Mouse (Mus musculus) limb, embryonic 15.5 days (tissue): Measurements from ENCODE around the gene Entpd7. TPM values are rescaled to one million over a fixed set of nuclear protein-coding genes. Genes with fewer than 3 reads are reported as not detected.

ENCODE experiments used
- ATAC-seq: fragments of 200-750 bp; cut with Nextera tagmentation; 2 replicates; pipeline ENCODE4 v1.8.0; 2017; ENCODE audit warnings: low read depth, moderate TSS enrichment; ENCODE audit not compliant: insufficient number of reproducible peaks, low FRiP score, low TSS enrichment
- H3K27ac ChIP-seq: fragments of 300-500 bp; sonication (generic); 2 replicates; pipeline ENCODE4 v1.5.1; 2015; ENCODE audit warnings: moderate library complexity, mild to moderate bottlenecking, inconsistent platforms
- H3K27me3 ChIP-seq: fragments of 300-500 bp; sonication (generic); 2 replicates; pipeline ENCODE4 v1.6.1; 2015; ENCODE audit warnings: inconsistent platforms
- H3K36me3 ChIP-seq: fragments of 300-500 bp; sonication (generic); 2 replicates; pipeline ENCODE4 v1.6.1; 2015; ENCODE audit warnings: inconsistent platforms
- H3K4me1 ChIP-seq: fragments of 300-500 bp; sonication (generic); 2 replicates; pipeline ENCODE4 v1.6.1; 2015; ENCODE audit warnings: inconsistent platforms
- H3K4me2 ChIP-seq: fragments of 300-500 bp; sonication (generic); 2 replicates; pipeline ENCODE4 v1.6.1; 2015; ENCODE audit warnings: mild to moderate bottlenecking, inconsistent platforms
- H3K4me3 ChIP-seq: fragments of 300-500 bp; sonication (generic); 2 replicates; pipeline ENCODE4 v1.5.1; 2015; ENCODE audit warnings: mild to moderate bottlenecking, inconsistent platforms
- H3K9ac ChIP-seq: fragments of 300-500 bp; sonication (generic); 2 replicates; pipeline ENCODE4 v1.6.1; 2015; ENCODE audit warnings: inconsistent platforms
- H3K9me3 ChIP-seq: fragments of 300-500 bp; sonication (generic); 2 replicates; pipeline ENCODE4 v1.6.1; 2016; ENCODE audit warnings: inconsistent platforms
- WGBS: fragments of 180-500 bp; shearing (Covaris S2); methylation state at CpG from one replicate; pipeline ENCODE4 v1.1.7; 2015; 5-methylcytosine and 5-hydroxymethylcytosine counted together
- polyA plus RNA-seq: library from polyadenylated mRNA; unstranded; fragments of >200 nt; fragmentation: Nextera tagmentation; extraction: Ambion mirVana; gene quantifications from 2 replicates; pipeline ENCODE4 v1.2.1, GENCODE M21; 2015

Entpd7 gene
- polyA plus RNA-seq, result 9.9 and 11.5 TPM in 2 replicates

DNA sequence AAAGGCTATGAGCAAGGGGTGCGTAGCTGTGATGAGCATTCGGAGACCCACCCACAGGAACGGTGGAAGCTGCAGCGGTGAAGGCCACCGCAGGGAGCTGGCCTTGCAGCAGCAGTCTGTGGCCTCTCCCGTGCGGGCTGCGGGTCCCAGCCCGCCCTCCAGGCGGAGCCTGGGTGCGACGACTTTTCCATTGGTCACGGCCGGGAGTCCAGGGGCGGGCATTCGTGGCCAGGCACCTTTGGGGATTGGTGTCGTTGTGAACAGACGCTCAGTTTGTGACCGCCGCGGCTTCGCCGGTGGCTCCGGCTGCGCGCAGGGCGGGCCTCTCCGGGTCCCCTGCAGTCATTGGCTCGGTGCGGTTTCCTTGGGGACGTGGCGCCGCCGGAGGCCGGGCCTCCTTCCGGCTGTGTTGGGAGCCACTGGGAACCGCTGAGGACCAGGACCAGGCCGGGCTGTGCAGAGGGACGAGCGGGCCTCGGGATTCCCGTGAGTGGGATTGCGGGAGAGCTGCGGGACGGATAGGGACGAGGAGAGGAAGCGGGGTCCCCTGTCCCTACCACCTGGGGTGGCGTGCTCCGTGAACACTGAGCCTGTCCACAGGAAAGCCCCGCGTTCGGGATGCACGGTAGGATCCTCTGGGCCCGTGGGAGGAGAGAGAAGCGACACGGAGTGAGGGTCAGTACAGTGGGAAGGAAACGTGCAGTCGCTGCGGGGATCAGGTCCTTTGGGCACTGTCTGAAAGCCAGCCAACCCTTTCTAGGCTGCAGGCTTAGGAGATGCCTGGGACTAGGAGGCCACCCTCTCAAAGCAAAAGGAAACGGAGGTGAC lies at the start of gene Entpd7:
TSS of gene Entpd7 (plus strand) at position 254 of the 828 bp plus-strand sequence.
- peak; percentile 95 for ATAC-seq
- H3K27ac ChIP-seq, result peak within 1 kb of the TSS; percentile 68; the same call in 1 of the 2 replicates
- H3K36me3 ChIP-seq, result no peaks in the 10 kb centered on the region
- H3K4me3 ChIP-seq, result peak within 1 kb of the TSS; percentile 85
- H3K9me3 ChIP-seq, result no peaks in the 10 kb centered on the region
- WGBS, result under 1% methylated on average over 60 of the region's 60 CpGs
- H3K9ac ChIP-seq, result peak within 1 kb of the TSS; percentile 74
- peak within 1 kb of the TSS; percentile 81 for H3K4me2 ChIP-seq
- H3K4me1 ChIP-seq, result peaks cover 11% of the 10 kb centered on the region
- H3K27me3 ChIP-seq, result no peaks in the 10 kb centered on the region

DNA sequence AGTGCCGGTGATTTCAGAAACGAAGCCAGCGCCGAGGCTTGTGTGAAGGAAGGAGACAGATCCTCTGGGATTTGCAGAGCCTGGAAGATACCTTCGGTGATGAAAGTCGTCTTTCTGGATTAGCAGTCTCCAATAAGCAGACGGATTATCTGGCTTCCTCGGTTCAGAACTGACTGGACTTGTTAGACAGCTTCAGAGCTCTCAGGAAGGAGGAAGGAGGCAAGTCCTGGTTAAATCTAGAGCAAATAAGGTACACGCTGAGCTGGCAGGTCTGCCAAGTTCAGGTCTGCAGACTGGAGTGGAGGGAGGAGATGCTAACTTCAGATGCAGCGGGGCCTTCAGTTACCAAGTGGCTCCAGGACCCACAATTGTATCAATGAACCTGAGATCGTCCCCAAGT lies 47.6 kb upstream of the Entpd7 start:
- 61% methylated on average over 11 of the region's 11 CpGs for WGBS
- no peak for ATAC-seq

DNA sequence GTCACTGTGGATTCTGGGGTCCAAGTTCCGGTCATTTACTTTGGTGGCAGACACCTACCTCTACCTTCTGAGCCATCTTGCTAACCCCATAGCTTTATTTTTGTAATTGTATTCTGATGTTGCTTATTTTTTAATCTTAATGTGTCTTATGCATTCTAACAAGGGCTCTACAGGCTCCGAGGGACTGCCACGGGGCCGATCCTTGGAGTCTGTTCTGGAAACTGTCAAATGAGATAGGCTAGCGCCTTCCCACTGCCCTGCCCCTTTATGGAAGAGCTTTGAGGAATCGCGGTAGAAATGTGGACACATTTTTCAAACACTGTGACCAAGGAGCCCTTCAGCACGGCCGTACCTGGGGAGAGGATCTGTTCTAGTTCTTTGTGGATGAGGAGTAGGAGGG lies 46.6 kb upstream of the Entpd7 start:
- no peaks in the 10 kb centered on the region for H3K36me3 ChIP-seq
- H3K9ac ChIP-seq, result no peak overlapping the region
- no peaks in the 10 kb centered on the region for H3K9me3 ChIP-seq
- no peak overlapping the region for H3K4me2 ChIP-seq
- no peak overlapping the region for H3K27ac ChIP-seq
- no peak for ATAC-seq
- H3K27me3 ChIP-seq, result peaks cover 7% of the 10 kb centered on the region; the same call in 1 of the 2 replicates
- no peak overlapping the region for H3K4me3 ChIP-seq
- 84% methylated on average over 9 of the region's 9 CpGs for WGBS
- H3K4me1 ChIP-seq, result no peaks in the 10 kb centered on the region

More for the DNA sequence above, 47.6 kb upstream of the Entpd7 start:
- Histone ChIP-seq H3K27me3 (peaks cover 7% of the 10 kb centered on the region; the same call in 1 of the 2 replicates), H3K36me3 (no peaks in the 10 kb centered on the region), H3K9me3 (no peaks in the 10 kb centered on the region), H3K4me2 (no peak overlapping the region), H3K27ac (no peak overlapping the region), H3K4me1 (no peaks in the 10 kb centered on the region), H3K9ac (no peak overlapping the region), H3K4me3 (no peak overlapping the region)

DNA sequence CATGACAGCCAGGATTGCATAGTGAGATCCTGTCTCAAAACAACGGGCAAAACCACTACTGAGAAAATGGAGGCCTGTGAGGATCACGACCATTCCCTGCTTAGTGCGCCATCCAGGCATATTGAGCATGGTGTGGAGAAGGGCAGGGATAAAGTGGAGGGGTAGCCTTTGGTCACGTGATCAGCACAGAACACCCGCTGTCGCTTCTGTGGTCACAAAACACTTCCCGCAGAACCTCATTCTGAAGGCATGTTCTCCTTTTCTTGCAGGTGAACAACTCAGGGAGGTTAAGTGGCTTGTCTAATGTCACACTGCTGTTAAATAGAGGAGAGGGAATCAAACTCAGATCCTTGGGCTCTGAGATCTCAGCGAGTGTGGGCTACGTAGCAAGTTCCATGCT lies 44.0 kb upstream of the Entpd7 start:
- Histone ChIP-seq H3K9ac (no peak overlapping the region), H3K4me2 (no peak overlapping the region), H3K9me3 (no peaks in the 10 kb centered on the region), H3K4me3 (no peak overlapping the region), H3K27ac (no peak overlapping the region), H3K27me3 (peaks cover 10% of the 10 kb centered on the region; the same call in 1 of the 2 replicates), H3K4me1 (no peaks in the 10 kb centered on the region), H3K36me3 (no peaks in the 10 kb centered on the region)
- ATAC-seq, result no peak
- 88% methylated on average over 9 of the region's 9 CpGs for WGBS

DNA sequence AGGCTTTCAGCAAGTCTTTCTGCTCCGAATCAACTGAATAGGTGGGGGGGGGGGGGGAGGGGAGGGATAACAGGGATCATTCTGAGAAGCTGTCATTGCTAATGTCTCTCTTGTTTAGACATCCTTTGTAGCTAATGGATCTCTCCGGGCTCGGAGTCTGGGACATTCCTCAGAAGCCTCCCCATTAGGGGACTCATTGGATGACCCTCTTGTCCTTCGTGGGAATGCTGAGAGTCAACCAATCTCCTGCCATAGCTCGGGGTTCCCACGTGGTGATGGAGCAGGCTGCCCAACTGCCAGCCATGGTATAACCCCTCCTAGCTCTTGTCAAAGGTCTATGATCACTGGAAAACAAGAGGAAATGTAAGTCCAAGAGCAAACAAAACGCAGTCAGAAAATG lies 42.6 kb upstream of the Entpd7 start:
- H3K4me3 ChIP-seq, result no peak overlapping the region
- H3K9ac ChIP-seq, result no peak overlapping the region
- no peaks in the 10 kb centered on the region for H3K9me3 ChIP-seq
- H3K27ac ChIP-seq, result no peak overlapping the region
- no peaks in the 10 kb centered on the region for H3K4me1 ChIP-seq
- H3K36me3 ChIP-seq, result no peaks in the 10 kb centered on the region
- WGBS, result 56% methylated on average over 7 of the region's 7 CpGs
- peaks cover 15% of the 10 kb centered on the region; the same call in 1 of the 2 replicates for H3K27me3 ChIP-seq
- ATAC-seq, result no peak
- H3K4me2 ChIP-seq, result no peak overlapping the region

DNA sequence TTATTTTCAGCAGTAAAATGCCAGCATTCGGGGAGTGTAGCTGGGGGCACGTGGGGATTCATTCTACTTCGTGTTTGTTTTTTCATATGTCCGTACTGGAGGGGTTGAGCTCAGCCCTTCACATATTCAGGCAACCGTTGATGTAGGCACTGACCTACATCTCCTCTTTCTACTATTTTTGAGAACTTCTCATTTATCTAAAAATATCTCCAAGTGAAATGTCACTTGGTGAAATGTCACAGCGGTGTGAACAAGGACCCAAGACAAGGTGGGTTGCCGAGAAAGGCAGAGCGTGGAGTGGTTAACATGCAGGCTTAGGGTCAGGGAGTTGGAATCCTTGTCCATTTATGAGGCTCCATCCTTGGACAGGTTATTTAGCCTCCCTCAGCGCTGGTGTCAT lies 42.2 kb upstream of the Entpd7 start:
- no peaks in the 10 kb centered on the region for H3K4me1 ChIP-seq
- no peak overlapping the region for H3K9ac ChIP-seq
- H3K9me3 ChIP-seq, result no peaks in the 10 kb centered on the region
- H3K4me2 ChIP-seq, result no peak overlapping the region
- 86% methylated on average over 9 of the region's 9 CpGs for WGBS
- no peaks in the 10 kb centered on the region for H3K36me3 ChIP-seq
- H3K27ac ChIP-seq, result no peak overlapping the region
- no peak for ATAC-seq
- 0 out of 2 replicates have a peak, but pooled peaks cover 19% of the 10 kb centered on the region for H3K27me3 ChIP-seq
- H3K4me3 ChIP-seq, result no peak overlapping the region

DNA sequence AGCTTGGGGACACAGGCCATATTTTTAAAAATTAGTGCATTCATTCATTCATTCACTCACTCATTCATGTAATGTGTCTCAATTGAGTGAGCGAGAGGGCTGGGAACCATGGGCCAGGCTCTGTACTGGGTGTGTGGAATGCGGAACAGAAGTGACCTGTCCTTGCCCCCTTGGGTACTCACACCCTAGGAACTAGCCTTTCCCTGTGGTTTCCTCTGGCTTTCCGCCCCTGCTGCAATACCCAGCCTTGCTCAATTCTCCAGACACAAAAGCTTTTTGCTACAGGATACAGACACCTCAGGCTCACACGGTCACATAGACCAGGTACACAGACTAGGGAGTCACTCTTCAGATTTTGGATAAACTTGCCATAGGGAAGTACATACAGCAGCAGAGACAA lies 41.1 kb upstream of the Entpd7 start:
- 0 out of 2 replicates have a peak, but pooled peaks cover 17% of the 10 kb centered on the region for H3K27me3 ChIP-seq
- no peak overlapping the region for H3K9ac ChIP-seq
- no peak for ATAC-seq
- H3K4me1 ChIP-seq, result no peaks in the 10 kb centered on the region
- H3K9me3 ChIP-seq, result no peaks in the 10 kb centered on the region
- no peak overlapping the region for H3K4me2 ChIP-seq
- no peak overlapping the region for H3K4me3 ChIP-seq
- no peak overlapping the region for H3K27ac ChIP-seq
- WGBS, result 86% methylated on average over 4 of the region's 4 CpGs
- H3K36me3 ChIP-seq, result no peaks in the 10 kb centered on the region

DNA sequence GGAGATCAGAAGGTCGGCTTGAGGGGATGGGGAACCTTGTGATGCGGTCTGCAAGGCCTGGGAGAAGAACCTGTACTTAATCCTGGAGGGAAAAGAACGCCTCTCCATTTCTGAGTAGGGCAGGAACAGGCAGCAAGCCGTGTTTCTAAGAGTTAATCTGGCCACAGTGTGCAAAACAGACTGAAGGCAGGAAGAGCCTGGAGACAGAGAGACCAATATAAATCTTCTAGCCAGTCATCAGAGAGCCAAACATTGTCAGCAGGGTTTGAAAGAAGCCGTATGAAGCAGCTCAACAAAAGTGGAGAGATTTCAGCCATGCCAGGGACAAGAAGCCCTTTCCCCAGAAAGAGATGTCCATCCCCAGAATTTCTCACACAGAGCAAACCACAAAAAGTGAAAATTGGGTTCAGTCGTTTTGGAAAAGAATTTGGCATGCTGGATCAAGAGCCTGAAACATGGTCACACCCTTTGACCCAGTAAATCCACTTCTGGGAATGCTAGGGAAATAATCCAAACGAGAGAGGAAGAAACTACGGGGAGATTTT lies 38.2 kb upstream of the Entpd7 start:
- H3K9ac ChIP-seq, result no peak overlapping the region
- 42% methylated on average over 8 of the region's 8 CpGs for WGBS
- H3K9me3 ChIP-seq, result no peaks in the 10 kb centered on the region

DNA sequence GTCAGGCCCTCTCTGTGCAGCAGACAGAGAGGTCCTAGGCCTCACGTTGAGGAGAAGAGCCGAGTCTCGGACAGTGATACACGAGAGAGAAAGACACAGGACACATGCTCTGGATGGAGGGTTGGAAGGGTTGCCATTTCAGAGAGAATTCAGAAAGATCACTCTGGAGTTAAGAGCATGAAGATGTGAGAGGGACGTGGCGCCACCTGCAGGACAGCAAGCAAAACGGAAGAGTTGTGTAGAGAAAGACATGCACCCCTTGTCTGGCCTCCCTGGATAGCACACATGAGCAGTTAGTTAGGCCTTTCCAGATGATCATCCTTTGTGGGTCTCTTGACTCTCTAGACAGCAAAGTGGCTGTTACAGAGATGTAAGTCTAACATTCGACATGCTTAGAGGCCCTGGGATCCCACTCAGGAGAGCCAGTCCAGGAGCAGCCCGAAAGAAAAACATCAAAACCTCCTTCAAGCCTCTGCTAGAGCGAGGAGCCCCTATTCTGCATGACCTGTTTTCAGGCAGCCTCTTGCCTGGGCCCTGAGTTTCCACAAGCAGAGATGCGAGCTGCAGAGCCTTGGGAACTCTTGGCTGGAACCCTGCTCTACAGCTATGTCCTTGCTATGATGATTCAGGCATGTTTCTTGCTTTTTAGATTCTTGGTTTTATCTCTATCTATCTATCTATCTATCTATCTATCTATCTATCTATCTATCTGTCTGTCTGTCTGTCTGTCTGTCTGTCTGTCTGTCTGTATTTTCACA lies 33.6 kb upstream of the Entpd7 start:
- Histone ChIP-seq H3K4me3 (no peak overlapping the region), H3K36me3 (no peaks in the 10 kb centered on the region), H3K9me3 (no peaks in the 10 kb centered on the region), H3K27me3 (peaks cover 25% of the 10 kb centered on the region), H3K4me2 (no peak overlapping the region), H3K27ac (no peak overlapping the region), H3K4me1 (0 out of 2 replicates have a peak, but pooled peaks cover 4% of the 10 kb centered on the region), H3K9ac (no peak overlapping the region)
- WGBS, result 43% methylated on average over 11 of the region's 11 CpGs
- ATAC-seq, result no peak

More for the DNA sequence above, 38.2 kb upstream of the Entpd7 start:
- H3K4me2 ChIP-seq, result no peak overlapping the region
- no peak for ATAC-seq
- H3K27ac ChIP-seq, result no peak overlapping the region
- no peak overlapping the region for H3K4me3 ChIP-seq
- peaks cover 26% of the 10 kb centered on the region for H3K27me3 ChIP-seq
- H3K36me3 ChIP-seq, result no peaks in the 10 kb centered on the region
- 0 out of 2 replicates have a peak, but pooled peaks cover 4% of the 10 kb centered on the region for H3K4me1 ChIP-seq

DNA sequence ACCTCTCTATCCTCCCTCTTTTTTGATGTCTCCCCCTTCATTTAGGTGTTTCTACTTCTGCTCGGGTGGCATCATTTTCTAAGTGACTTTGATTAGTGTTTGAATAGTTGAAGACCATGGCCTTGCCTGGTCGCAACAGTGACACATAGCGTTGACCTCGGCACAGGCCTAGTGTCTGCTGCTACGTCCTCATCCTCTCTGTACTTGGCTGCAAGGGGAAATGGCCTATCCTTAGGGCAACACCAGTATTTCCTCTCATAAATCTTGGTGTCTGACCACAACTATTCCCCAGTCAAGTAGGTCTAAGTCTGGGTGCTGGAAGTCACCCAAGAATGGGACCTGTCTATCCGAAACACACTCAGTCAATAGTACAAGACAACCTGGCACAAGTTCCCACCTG lies 29.8 kb upstream of the Entpd7 start:
- WGBS, result 69% methylated on average over 6 of the region's 6 CpGs

DNA sequence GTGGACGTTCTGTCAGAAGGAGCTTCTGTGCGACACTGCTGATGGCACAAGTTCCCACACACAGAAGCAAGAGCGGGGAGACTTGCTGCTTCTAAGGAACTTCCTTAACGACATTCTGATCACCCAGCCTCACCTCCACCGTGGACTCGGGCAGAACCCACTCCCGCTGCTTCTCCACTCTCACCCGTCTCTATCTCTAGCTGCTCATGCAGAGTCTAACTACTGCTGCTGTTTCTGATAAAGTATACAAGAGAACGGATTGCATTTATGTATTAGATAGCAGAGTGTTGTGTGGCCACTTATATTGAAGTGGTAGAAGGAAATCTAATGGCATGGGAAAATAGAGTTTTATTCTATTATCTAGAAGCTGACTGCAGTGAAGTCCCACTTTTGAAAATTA lies 28.7 kb upstream of the Entpd7 start:
- H3K27ac ChIP-seq, result no peak overlapping the region
- H3K4me1 ChIP-seq, result peaks cover 10% of the 10 kb centered on the region; the same call in 1 of the 2 replicates
- H3K9me3 ChIP-seq, result no peaks in the 10 kb centered on the region
- H3K36me3 ChIP-seq, result peaks cover 20% of the 10 kb centered on the region
- no peak overlapping the region for H3K9ac ChIP-seq
- 84% methylated on average over 9 of the region's 9 CpGs for WGBS
- 0 out of 2 replicates have a peak, but pooled peaks cover 4% of the 10 kb centered on the region for H3K27me3 ChIP-seq
- no peak overlapping the region for H3K4me3 ChIP-seq
- no peak for ATAC-seq
- no peak overlapping the region for H3K4me2 ChIP-seq

More for the DNA sequence above, 29.8 kb upstream of the Entpd7 start:
- no peak overlapping the region for H3K27ac ChIP-seq
- H3K4me1 ChIP-seq, result peaks cover 11% of the 10 kb centered on the region; the same call in 1 of the 2 replicates
- H3K9me3 ChIP-seq, result no peaks in the 10 kb centered on the region
- no peak overlapping the region for H3K9ac ChIP-seq
- no peak for ATAC-seq
- no peak overlapping the region for H3K4me2 ChIP-seq
- H3K36me3 ChIP-seq, result peaks cover 20% of the 10 kb centered on the region
- H3K4me3 ChIP-seq, result no peak overlapping the region
- peaks cover 9% of the 10 kb centered on the region for H3K27me3 ChIP-seq
